Mouse (Mus musculus) forebrain, embryonic 12.5 days (tissue): ENCODE data around the gene Baz2b. TPM values are rescaled to one million over a fixed set of nuclear protein-coding genes. Genes with fewer than 3 reads are reported as not detected.

Experiments used
- ATAC-seq: fragments of 200-750 bp; cut with Nextera tagmentation; 2 replicates; pipeline ENCODE4 v1.8.0; 2017; ENCODE audit warnings: moderate TSS enrichment; ENCODE audit not compliant: low FRiP score
- H3K27ac ChIP-seq: fragments of 300-500 bp; sonication (generic); 2 replicates; pipeline ENCODE4 v1.5.1; 2016; ENCODE audit warnings: mild to moderate bottlenecking
- H3K27me3 ChIP-seq: fragments of 300-500 bp; sonication (generic); 2 replicates; pipeline ENCODE4 v1.6.1; 2016; ENCODE audit warnings: mild to moderate bottlenecking
- H3K36me3 ChIP-seq: fragments of 300-500 bp; sonication (generic); replicated peaks from 2 replicates; pipeline ENCODE4 v1.6.1; 2016; ENCODE audit warnings: mild to moderate bottlenecking
- H3K4me1 ChIP-seq: fragments of 300-500 bp; sonication (generic); 2 replicates; pipeline ENCODE4 v1.6.1; 2016
- H3K4me2 ChIP-seq: fragments of 300-500 bp; sonication (generic); 2 replicates; pipeline ENCODE4 v1.6.1; 2016; ENCODE audit warnings: mild to moderate bottlenecking, moderate library complexity
- H3K4me3 ChIP-seq: fragments of 300-500 bp; sonication (generic); replicated peaks from 2 replicates; pipeline ENCODE4 v1.5.1; 2016; ENCODE audit warnings: mild to moderate bottlenecking
- H3K9ac ChIP-seq: fragments of 300-500 bp; sonication (generic); 2 replicates; pipeline ENCODE4 v1.6.1; 2016; ENCODE audit warnings: mild to moderate bottlenecking
- H3K9me3 ChIP-seq: fragments of 300-500 bp; sonication (generic); 2 replicates; pipeline ENCODE4 v1.6.1; 2016
- WGBS: fragments of 180-500 bp; shearing (Covaris S2); methylation state at CpG from one replicate; pipeline ENCODE4 v1.1.7; 2016; 5-methylcytosine and 5-hydroxymethylcytosine counted together
- polyA plus RNA-seq: library from polyadenylated mRNA; unstranded; fragments of >200 nt; fragmentation: Nextera tagmentation; extraction: Ambion mirVana; gene quantifications from 2 replicates; pipeline ENCODE4 v1.2.1, GENCODE M21; 2016

Baz2b gene
- polyA plus RNA-seq, 1 experiment from 2014 or later, result 85.6 TPM

- H3K36me3 ChIP-seq, result peaks cover 33% of the 10 kb centered on the region
- WGBS, result 96% methylated on average over 5 of the region's 5 CpGs
- H3K4me3 ChIP-seq, result no peak overlapping the region
- H3K9ac ChIP-seq, result no peak overlapping the region
- H3K27ac ChIP-seq, result no peak overlapping the region
- no peaks in the 10 kb centered on the region for H3K4me1 ChIP-seq
- no peaks in the 10 kb centered on the region for H3K27me3 ChIP-seq
- ATAC-seq, result no peak
- no peak overlapping the region for H3K4me2 ChIP-seq
- no peaks in the 10 kb centered on the region for H3K9me3 ChIP-seq
Measured at GRCm38 (mm10) chr2:60003665-60004045, 206.0 kb downstream of the Baz2b start.

GRCm38 (mm10) chr2:60003038-60003664 is 206.5 kb downstream of the Baz2b start:
- no peak overlapping the region for H3K9ac ChIP-seq
- no peak overlapping the region for H3K4me3 ChIP-seq
- H3K4me2 ChIP-seq, result no peak overlapping the region
- no peak overlapping the region for H3K27ac ChIP-seq
- H3K4me1 ChIP-seq, result no peaks in the 10 kb centered on the region
- WGBS, result 83% methylated on average over 5 of the region's 5 CpGs
- no peaks in the 10 kb centered on the region for H3K27me3 ChIP-seq
- no peak for ATAC-seq
- H3K9me3 ChIP-seq, result no peaks in the 10 kb centered on the region
- peaks cover 33% of the 10 kb centered on the region for H3K36me3 ChIP-seq

GRCm38 (mm10) chr2:60000268-60000667 is 209.4 kb downstream of the Baz2b start:
- Histone ChIP-seq H3K9ac (no peak overlapping the region), H3K27ac (no peak overlapping the region), H3K36me3 (peaks cover 25% of the 10 kb centered on the region), H3K4me1 (no peaks in the 10 kb centered on the region), H3K27me3 (no peaks in the 10 kb centered on the region), H3K9me3 (no peaks in the 10 kb centered on the region), H3K4me2 (no peak overlapping the region), H3K4me3 (no peak overlapping the region)
- WGBS, result 92% methylated on average over 4 of the region's 4 CpGs
- no peak for ATAC-seq

- Histone ChIP-seq H3K4me1 (no peaks in the 10 kb centered on the region; the same call in 1 of the 2 replicates), H3K27ac (no peak overlapping the region), H3K9me3 (no peaks in the 10 kb centered on the region), H3K4me3 (no peak overlapping the region), H3K4me2 (no peak overlapping the region), H3K9ac (no peak overlapping the region), H3K36me3 (0 out of 2 replicates have a peak, but pooled peaks cover 13% of the 10 kb centered on the region), H3K27me3 (no peaks in the 10 kb centered on the region)
- no peak for ATAC-seq
- 90% methylated on average over 7 of the region's 8 CpGs for WGBS
Measured at GRCm38 (mm10) chr2:59997479-59998228, 212.0 kb downstream of the Baz2b start.

- Histone ChIP-seq H3K27me3 (no peaks in the 10 kb centered on the region), H3K36me3 (peaks cover 14% of the 10 kb centered on the region; the same call in 1 of the 2 replicates), H3K4me1 (no peaks in the 10 kb centered on the region; the same call in 1 of the 2 replicates), H3K9ac (no peak overlapping the region), H3K4me3 (no peak overlapping the region), H3K4me2 (no peak overlapping the region), H3K27ac (no peak overlapping the region), H3K9me3 (no peaks in the 10 kb centered on the region)
- ATAC-seq, result no peak
- WGBS, result 93% methylated on average over 5 of the region's 5 CpGs
Measured at GRCm38 (mm10) chr2:59996911-59997310, 212.7 kb downstream of the Baz2b start.

- Histone ChIP-seq H3K4me1 (peaks cover 7% of the 10 kb centered on the region), H3K9me3 (no peaks in the 10 kb centered on the region), H3K4me3 (no peak overlapping the region), H3K27ac (no peak overlapping the region), H3K4me2 (no peak overlapping the region), H3K36me3 (peaks cover 3% of the 10 kb centered on the region; the same call in 1 of the 2 replicates), H3K9ac (no peak overlapping the region), H3K27me3 (no peaks in the 10 kb centered on the region)
- WGBS, result 77% methylated on average over 3 of the region's 3 CpGs
- ATAC-seq, result no peak
Measured at GRCm38 (mm10) chr2:59993190-59993535, 216.5 kb downstream of the Baz2b start.

- Histone ChIP-seq H3K4me3 (no peak overlapping the region), H3K36me3 (peaks cover 3% of the 10 kb centered on the region; the same call in 1 of the 2 replicates), H3K9me3 (no peaks in the 10 kb centered on the region), H3K4me2 (no peak overlapping the region), H3K4me1 (peaks cover 7% of the 10 kb centered on the region), H3K9ac (no peak overlapping the region), H3K27me3 (no peaks in the 10 kb centered on the region), H3K27ac (0 out of 2 replicates have a peak overlapping the region, but pooled peaks have one; percentile 2)
- 74% methylated on average over 10 of the region's 10 CpGs for WGBS
- no peak for ATAC-seq
Measured at GRCm38 (mm10) chr2:59992488-59993189, 217.0 kb downstream of the Baz2b start.

- peaks cover 3% of the 10 kb centered on the region; the same call in 1 of the 2 replicates for H3K36me3 ChIP-seq
Measured at GRCm38 (mm10) chr2:59991775-59992174, 217.9 kb downstream of the Baz2b start.

GRCm38 (mm10) chr2:59987521-59987920 is 222.1 kb downstream of the Baz2b start:
- Histone ChIP-seq H3K27me3 (no peaks in the 10 kb centered on the region), H3K4me1 (peaks cover 7% of the 10 kb centered on the region), H3K4me3 (no peak overlapping the region), H3K36me3 (peaks cover 3% of the 10 kb centered on the region; the same call in 1 of the 2 replicates), H3K27ac (no peak overlapping the region), H3K9ac (no peak overlapping the region), H3K9me3 (no peaks in the 10 kb centered on the region), H3K4me2 (no peak overlapping the region)
- WGBS, result 79% methylated on average over 6 of the region's 6 CpGs
- no peak for ATAC-seq

More at GRCm38 (mm10) chr2:59991775-59992174, 217.9 kb downstream of the Baz2b start:
- no peak for ATAC-seq
- H3K4me1 ChIP-seq, result peaks cover 7% of the 10 kb centered on the region
- no peaks in the 10 kb centered on the region for H3K9me3 ChIP-seq
- H3K4me2 ChIP-seq, result no peak overlapping the region
- H3K9ac ChIP-seq, result no peak overlapping the region
- no peaks in the 10 kb centered on the region for H3K27me3 ChIP-seq
- no peak overlapping the region for H3K27ac ChIP-seq
- H3K4me3 ChIP-seq, result no peak overlapping the region

- H3K27ac ChIP-seq, result no peak overlapping the region
- 0 out of 2 replicates have a peak, but pooled peaks cover 3% of the 10 kb centered on the region for H3K4me1 ChIP-seq
- H3K4me2 ChIP-seq, result no peak overlapping the region
- ATAC-seq, result no peak
- H3K4me3 ChIP-seq, result no peak overlapping the region
- no peaks in the 10 kb centered on the region for H3K9me3 ChIP-seq
- no peaks in the 10 kb centered on the region for H3K27me3 ChIP-seq
- 64% methylated on average over 6 of the region's 6 CpGs for WGBS
- H3K36me3 ChIP-seq, result peaks cover 21% of the 10 kb centered on the region
- H3K9ac ChIP-seq, result no peak overlapping the region
Measured at GRCm38 (mm10) chr2:59979488-59980220, 230.0 kb downstream of the Baz2b start.

GRCm38 (mm10) chr2:59976680-59977079 is 233.0 kb downstream of the Baz2b start:
- Histone ChIP-seq H3K27ac (no peak overlapping the region), H3K36me3 (peaks cover 21% of the 10 kb centered on the region), H3K9me3 (no peaks in the 10 kb centered on the region)

GRCm38 (mm10) chr2:59975772-59976171 is 233.9 kb downstream of the Baz2b start:
- H3K4me2 ChIP-seq, result no peak overlapping the region

More at GRCm38 (mm10) chr2:59976680-59977079, 233.0 kb downstream of the Baz2b start:
- Histone ChIP-seq H3K4me1 (0 out of 2 replicates have a peak, but pooled peaks cover 3% of the 10 kb centered on the region), H3K4me2 (no peak overlapping the region), H3K9ac (no peak overlapping the region), H3K27me3 (no peaks in the 10 kb centered on the region), H3K4me3 (no peak overlapping the region)
- no peak for ATAC-seq
- WGBS, result 93% methylated on average over 5 of the region's 5 CpGs

More at GRCm38 (mm10) chr2:59975772-59976171, 233.9 kb downstream of the Baz2b start:
- H3K36me3 ChIP-seq, result peaks cover 21% of the 10 kb centered on the region
- no peak overlapping the region for H3K27ac ChIP-seq
- no peaks in the 10 kb centered on the region for H3K27me3 ChIP-seq
- no peaks in the 10 kb centered on the region for H3K9me3 ChIP-seq
- H3K4me3 ChIP-seq, result no peak overlapping the region
- no peak overlapping the region for H3K9ac ChIP-seq
- WGBS, result 93% methylated on average over 6 of the region's 6 CpGs
- 0 out of 2 replicates have a peak, but pooled peaks cover 3% of the 10 kb centered on the region for H3K4me1 ChIP-seq
- ATAC-seq, result no peak
